Comparison of ENCODE assay signal across 8 mouse cellular contexts in genomic region chr14:76764390-76764796, GRCm38 (mm10).
DNase-seq lines count a peak whose midpoint lies in the region; ATAC-seq lines count a peak whose summit lies in the region.

No protein-coding gene starts in this region.

- H3K27ac ChIP-seq in heart, embryonic 12.5 days (ENCODE audit: poor library complexity, severe bottlenecking): peak overlapping the region; percentile 44

- H3K27me3 ChIP-seq in heart, embryonic 12.5 days (replicated peaks): no peaks in the 10 kb centered on the region

- H3K4me3 ChIP-seq in heart, embryonic 12.5 days: no peak overlapping the region

- no peak overlapping the region for H3K9ac ChIP-seq in heart, embryonic 12.5 days

- no peaks in the 10 kb centered on the region for H3K36me3 ChIP-seq in heart, embryonic 12.5 days

- 29% methylated on average over 7 of the region's 7 CpGs for WGBS in heart, embryonic 12.5 days

- peaks cover 53% of the 10 kb centered on the region for H3K4me1 ChIP-seq in heart, embryonic 12.5 days (replicated peaks)

- H3K4me2 ChIP-seq in heart, embryonic 12.5 days: no peak overlapping the region; the same call in 1 of the 2 replicates

- DNase-seq in layer of hippocampus, adult 18-20 months (ENCODE audit: low spot score in 2 of 2): peak; percentile 62 to 81
- no peak for DNase-seq in layer of hippocampus, postnatal 10 days (ENCODE audit: low spot score in 2 of 2)
- DNase-seq in left cerebral cortex, postnatal 14 days (ENCODE audit: low spot score in 2 of 2): peak; percentile 69 to 86
- peak; percentile 36 for DNase-seq in thymus, postnatal 25 days
- no peak for DNase-seq in Muller cell, postnatal 12 days (ENCODE audit: inconsistent ontology term)

- peak; percentile 60 for ATAC-seq in common myeloid progenitor, adult 5-6 weeks (replicated peaks; ENCODE audit: low read depth, poor library complexity, severe bottlenecking)
- ATAC-seq in heart, embryonic 12.5 days (ENCODE audit: insufficient number of reproducible peaks, low FRiP score): peak; percentile 44; the same call in 1 of the 2 replicates
- peak; percentile 56 for ATAC-seq in megakaryocyte progenitor cell, adult 5-6 weeks (replicated peaks; ENCODE audit: poor library complexity)

- intact Hi-C loops in left cerebral cortex, postnatal 14 days (cut with DNase I): loop anchor here (5.0 to 10.0 kb wide), 3 partner anchors 113 to 257 kb away; no protein-coding TSS in a partner anchor

- H3K9me3 ChIP-seq in heart, embryonic 12.5 days (replicated peaks): no peaks in the 10 kb centered on the region

Comparison
In these comparisons a context has a peak if more than half of its experiments do, and no peak if none do; other contexts are left out.
1. DNase-seq: peak in layer of hippocampus, adult 18-20 months (2 of 2), left cerebral cortex, postnatal 14 days (2 of 2) and thymus, postnatal 25 days (single experiment); none in layer of hippocampus, postnatal 10 days (0 of 2) and Muller cell, postnatal 12 days (single experiment).
2. Peak in every context shown above with its lines, with median percentiles within 50 percentile points of each other: ATAC-seq.